Mouse (Mus musculus) CH12.LX (cell line): ENCODE results near the gene Gnai2. TPM values are rescaled to one million over a fixed set of nuclear protein-coding genes. Genes with fewer than 3 reads are reported as not detected.

ENCODE experiments used
- DNase-seq: peaks from one replicate; pipeline ENCODE4 v3.0.0-alpha.2; 2013; ENCODE audit errors: extremely low read depth
- H3K27ac ChIP-seq: 2 replicates; pipeline ENCODE4 v1.5.1; 2012; ENCODE audit warnings: low read depth, mild to moderate bottlenecking, control low read depth, moderate library complexity; ENCODE audit not compliant: insufficient read depth
- H3K27me3 ChIP-seq: replicated peaks from 2 replicates; pipeline ENCODE3; 2012; ENCODE audit warnings: inconsistent platforms
- H3K36me3 ChIP-seq, 2 experiments: replicated peaks in 1 of 2; 2 replicates each; pipeline versions ENCODE3 to v1.6.1; 2012; ENCODE audit warnings: inconsistent platforms in 1 of 2, low read length in 1 of 2, mild to moderate bottlenecking in 1 of 2, mixed read lengths in 1 of 2, moderate library complexity in 1 of 2; ENCODE audit not compliant: control insufficient read depth in 1 of 2, insufficient read depth in 1 of 2
- H3K4me1 ChIP-seq, 2 experiments: 2 replicates each; pipeline ENCODE4 v1.6.1; 2012; ENCODE audit warnings: inconsistent platforms in 1 of 2, moderate library complexity in 1 of 2; ENCODE audit not compliant: insufficient read depth in 2 of 2, control insufficient read depth in 1 of 2
- H3K4me2 ChIP-seq: 2 replicates; pipeline ENCODE4 v1.6.1; 2012; ENCODE audit warnings: low read depth, mild to moderate bottlenecking, control low read depth; ENCODE audit not compliant: poor library complexity, insufficient read depth, severe bottlenecking
- H3K4me3 ChIP-seq, 3 experiments: fragments of 150-350 bp in 1 of 3; sonication (generic) in 1 of 3; replicated peaks in 1 of 3; 2 replicates each; pipeline versions ENCODE3 to v1.5.1; 2011 to 2012; ENCODE audit warnings: low read depth in 2 of 3, low read length in 2 of 3, mild to moderate bottlenecking in 2 of 3, moderate library complexity in 2 of 3, control low read depth in 1 of 3, improper control_type of control experiment in 1 of 3, inconsistent platforms in 1 of 3, mixed read lengths in 1 of 3; ENCODE audit not compliant: poor library complexity in 1 of 3
- H3K79me2 ChIP-seq: replicated peaks from 2 replicates; pipeline ENCODE4 v1.6.1; 2012; ENCODE audit warnings: mild to moderate bottlenecking, moderate library complexity; ENCODE audit not compliant: control insufficient read depth, poor library complexity, insufficient read depth, severe bottlenecking; ENCODE audit errors: extremely low read depth
- H3K9ac ChIP-seq: 2 replicates; pipeline ENCODE4 v1.6.1; 2012; ENCODE audit warnings: low read depth, mild to moderate bottlenecking, control low read depth, moderate library complexity; ENCODE audit not compliant: insufficient read depth
- H3K9me3 ChIP-seq: replicated peaks from 2 replicates; pipeline ENCODE3; 2012; ENCODE audit warnings: low read length, inconsistent platforms, mixed read lengths
- BHLHE40 ChIP-seq: IDR thresholded peaks from 2 replicates; pipeline ENCODE4 v1.6.1; 2011; ENCODE audit warnings: mild to moderate bottlenecking, low read depth, low read length, improper control_type of control experiment
- CHD1 ChIP-seq: IDR thresholded peaks from 2 replicates; pipeline ENCODE4 v1.6.1; 2012; ENCODE audit warnings: low read depth, low read length, improper control_type of control experiment, inconsistent platforms
- CHD2 ChIP-seq: IDR thresholded peaks from 2 replicates; pipeline ENCODE4 v1.6.1; 2011; ENCODE audit warnings: low read length, improper control_type of control experiment
- CTCF ChIP-seq, 2 experiments: IDR thresholded peaks in 1 of 2; conservative IDR thresholded peaks in 1 of 2; 2 replicates each; pipeline ENCODE4 v1.5.1; 2011 to 2012; ENCODE audit warnings: low read depth in 2 of 2, low read length in 2 of 2, improper control_type of control experiment in 1 of 2, inconsistent platforms in 1 of 2, mild to moderate bottlenecking in 1 of 2, moderate library complexity in 1 of 2
- E2F4 ChIP-seq: IDR thresholded peaks from 2 replicates; pipeline ENCODE4 v1.6.1; 2011; ENCODE audit warnings: low read depth, low read length, improper control_type of control experiment; ENCODE audit not compliant: insufficient replicate concordance
- ELF1 ChIP-seq: IDR thresholded peaks from 2 replicates; pipeline ENCODE4 v1.6.1; 2014; ENCODE audit warnings: low read depth, mild to moderate bottlenecking, inconsistent platforms, low read length, improper control_type of control experiment
- EP300 ChIP-seq: IDR thresholded peaks from 2 replicates; pipeline ENCODE4 v1.6.1; 2011; ENCODE audit warnings: low read length, improper control_type of control experiment
- ETS1 ChIP-seq: conservative IDR thresholded peaks from 2 replicates; pipeline ENCODE4 v1.6.1; 2012; ENCODE audit warnings: low read depth, mild to moderate bottlenecking, inconsistent platforms, low read length, improper control_type of control experiment, moderate library complexity
- GABPA ChIP-seq: IDR thresholded peaks from 2 replicates; pipeline ENCODE4 v1.6.1; 2012; ENCODE audit warnings: low read depth, low read length, improper control_type of control experiment, inconsistent platforms; ENCODE audit not compliant: insufficient replicate concordance
- HCFC1 ChIP-seq: IDR thresholded peaks from 2 replicates; pipeline ENCODE4 v1.6.1; 2012; ENCODE audit warnings: low read depth, mild to moderate bottlenecking, inconsistent platforms, low read length, improper control_type of control experiment
- IRF4 ChIP-seq: IDR thresholded peaks from 2 replicates; pipeline ENCODE4 v1.6.1; 2014; ENCODE audit warnings: low read depth, mild to moderate bottlenecking, inconsistent platforms, low read length, improper control_type of control experiment
- JUN ChIP-seq: IDR thresholded peaks from 2 replicates; pipeline ENCODE4 v1.6.1; 2011; ENCODE audit warnings: low read depth, mild to moderate bottlenecking, low read length, improper control_type of control experiment, moderate library complexity; ENCODE audit not compliant: insufficient read depth
- JUND ChIP-seq: conservative IDR thresholded peaks from 2 replicates; pipeline ENCODE4 v1.6.1; 2011; ENCODE audit warnings: low read depth, low read length, improper control_type of control experiment
- KAT2A ChIP-seq: IDR thresholded peaks from 2 replicates; pipeline ENCODE4 v1.6.1; 2012; ENCODE audit warnings: low read length, improper control_type of control experiment, inconsistent platforms; ENCODE audit not compliant: insufficient replicate concordance
- MAFK ChIP-seq: IDR thresholded peaks from 2 replicates; pipeline ENCODE4 v1.6.1; 2011; ENCODE audit warnings: low read length, improper control_type of control experiment; ENCODE audit not compliant: insufficient replicate concordance
- MAX ChIP-seq: IDR thresholded peaks from 2 replicates; pipeline ENCODE4 v1.6.1; 2011; ENCODE audit warnings: low read length, improper control_type of control experiment
- MAZ ChIP-seq: IDR thresholded peaks from 2 replicates; pipeline ENCODE4 v1.6.1; 2012; ENCODE audit warnings: low read depth, mild to moderate bottlenecking, inconsistent platforms, low read length, improper control_type of control experiment, moderate library complexity
- MEF2A ChIP-seq: IDR thresholded peaks from 2 replicates; pipeline ENCODE4 v1.6.1; 2014; ENCODE audit warnings: low read depth, mild to moderate bottlenecking, inconsistent platforms, low read length, improper control_type of control experiment, borderline replicate concordance
- MXI1 ChIP-seq: IDR thresholded peaks from 2 replicates; pipeline ENCODE4 v1.6.1; 2011; ENCODE audit warnings: mild to moderate bottlenecking, low read depth, low read length, improper control_type of control experiment
- MYC ChIP-seq: IDR thresholded peaks from 2 replicates; pipeline ENCODE4 v1.6.1; 2011; ENCODE audit warnings: low read depth, mild to moderate bottlenecking, improper control_type of control experiment, low read length
- NELFE ChIP-seq: IDR thresholded peaks from 2 replicates; pipeline ENCODE4 v1.6.1; 2011; ENCODE audit warnings: low read depth, low read length, improper control_type of control experiment
- NRF1 ChIP-seq: IDR thresholded peaks from 2 replicates; pipeline ENCODE4 v1.6.1; 2014; ENCODE audit warnings: low read depth, mild to moderate bottlenecking, inconsistent platforms, low read length, improper control_type of control experiment, moderate library complexity
- PAX5 ChIP-seq: IDR thresholded peaks from 2 replicates; pipeline ENCODE4 v1.6.1; 2012; ENCODE audit warnings: low read length, inconsistent platforms, mixed read lengths
- POLR2A ChIP-seq: IDR thresholded peaks from 2 replicates; pipeline ENCODE4 v1.6.1; 2011; ENCODE audit warnings: low read depth, mild to moderate bottlenecking, improper control_type of control experiment, low read length
- POLR2AphosphoS2 ChIP-seq: IDR thresholded peaks from 2 replicates; pipeline ENCODE4 v1.6.1; 2011; ENCODE audit warnings: low read depth, low read length, improper control_type of control experiment
- RAD21 ChIP-seq: IDR thresholded peaks from 2 replicates; pipeline ENCODE4 v1.6.1; 2011; ENCODE audit warnings: low read depth, mild to moderate bottlenecking, low read length, improper control_type of control experiment, moderate library complexity
- RCOR1 ChIP-seq: conservative IDR thresholded peaks from 2 replicates; pipeline ENCODE4 v1.6.1; 2012; ENCODE audit warnings: low read depth, mild to moderate bottlenecking, inconsistent platforms, low read length, improper control_type of control experiment
- SIN3A ChIP-seq: IDR thresholded peaks from 2 replicates; pipeline ENCODE4 v1.6.1; 2012; ENCODE audit warnings: low read length, improper control_type of control experiment, inconsistent platforms
- SMC3 ChIP-seq: IDR thresholded peaks from 2 replicates; pipeline ENCODE4 v1.6.1; 2011; ENCODE audit warnings: low read depth, low read length, improper control_type of control experiment
- TBP ChIP-seq: conservative IDR thresholded peaks from 2 replicates; pipeline ENCODE4 v1.6.1; 2011; ENCODE audit warnings: low read depth, low read length, improper control_type of control experiment
- TCF12 ChIP-seq: IDR thresholded peaks from 2 replicates; pipeline ENCODE4 v1.6.1; 2014; ENCODE audit warnings: low read depth, mild to moderate bottlenecking, inconsistent platforms, low read length, improper control_type of control experiment
- UBTF ChIP-seq: IDR thresholded peaks from 2 replicates; pipeline ENCODE4 v1.6.1; 2012; ENCODE audit warnings: low read depth, mild to moderate bottlenecking, inconsistent platforms, low read length, improper control_type of control experiment, moderate library complexity
- USF1 ChIP-seq: IDR thresholded peaks from 2 replicates; pipeline ENCODE4 v1.6.1; 2014; ENCODE audit warnings: low read depth, mild to moderate bottlenecking, inconsistent platforms, low read length, improper control_type of control experiment
- USF2 ChIP-seq: conservative IDR thresholded peaks from 2 replicates; pipeline ENCODE4 v1.6.1; 2011; ENCODE audit warnings: low read depth, low read length, improper control_type of control experiment
- ZC3H11A ChIP-seq: IDR thresholded peaks from 2 replicates; pipeline ENCODE4 v1.6.1; 2012; ENCODE audit warnings: low read depth, mild to moderate bottlenecking, inconsistent platforms, low read length, improper control_type of control experiment
- ZKSCAN1 ChIP-seq: IDR thresholded peaks from 2 replicates; pipeline ENCODE4 v1.6.1; 2012; ENCODE audit warnings: low read depth, inconsistent platforms, low read length, improper control_type of control experiment, borderline replicate concordance
- ZMIZ1 ChIP-seq: IDR thresholded peaks from 2 replicates; pipeline ENCODE4 v1.6.1; 2012; ENCODE audit warnings: low read depth, mild to moderate bottlenecking, inconsistent platforms, low read length, improper control_type of control experiment
- ZNF384 ChIP-seq: IDR thresholded peaks from 2 replicates; pipeline ENCODE4 v1.6.1; 2012; ENCODE audit warnings: low read depth, low read length, improper control_type of control experiment, inconsistent platforms
- dilution Hi-C: fragments of 300-500 bp; cut with MboI; formaldehyde crosslinking; loops from 2 replicates; pipeline ENCODE4 v1.14.3; 2020; ENCODE audit warnings: low sequenced_read_pairs; ENCODE audit not compliant: extremely low pct_unique_long_range_greater_than_20kb, extremely low pct_ligation_motif_present
- in situ Hi-C: fragments of 300-500 bp; cut with MboI; formaldehyde crosslinking; loops from 3 replicates; pipeline ENCODE4 v1.14.3; 2019; ENCODE audit warnings: low sequenced_read_pairs, low pct_ligation_motif_present, low pct_unique_long_range_greater_than_20kb, mixed read lengths
- polyA plus RNA-seq: library from polyadenylated mRNA; unstranded; fragments of >175 nt; gene quantifications from 2 replicates; pipeline ENCODE4 v1.2.1, GENCODE M21; 2012; ENCODE audit warnings: low read depth; ENCODE audit not compliant: insufficient read length
- total RNA-seq, 2 experiments: library from RNA; depleted of rRNA; stranded (reverse); fragments of 300-350 nt in 1 of 2; fragments of >200 nt in 1 of 2; gene quantifications; 2 replicates each; pipeline ENCODE4 v1.2.3; 2012 to 2014

Gene Gnai2
- total and polyA plus RNA-seq, 3 experiments = 86.2 to 262 (median 154) TPM

- Histone ChIP-seq H3K4me3 (peak overlapping the region; percentile 66 to 68 (median 67)), H3K9me3 (no peaks in the 10 kb centered on the region), H3K36me3 (no peaks in the 10 kb centered on the region), H3K27ac (no peak overlapping the region), H3K79me2 (no peaks in the 10 kb centered on the region), H3K4me1 (peaks cover 13 to 39% of the 10 kb centered on the region in 2 experiments), H3K27me3 (peaks cover 16% of the 10 kb centered on the region), H3K4me2 (peak overlapping the region; percentile 96), H3K9ac (peak overlapping the region; percentile 99)
- dilution Hi-C loops (no loop called here), in situ Hi-C loops (loop anchor here (5.0 kb wide), 2 partner anchors 33 to 37 kb away; partner anchors contain the start of genes Gnat1 and Sema3b)
- peak; percentile 91 for DNase-seq
- peak; percentile 98 for TF ChIP-seq RAD21
- no peak for TF ChIP-seq MAFK
- TF ChIP-seq ZMIZ1 = peak; percentile 31; the same call in 1 of the 2 replicates
- TF ChIP-seq HCFC1 = peak; percentile 74
- TF ChIP-seq MYC = peak; percentile 45; the same call in 1 of the 2 replicates
- no peak for TF ChIP-seq JUND
- TF ChIP-seq JUN = no peak
- no peak for TF ChIP-seq RCOR1
- peak; percentile 95 for TF ChIP-seq ELF1
- no peak for TF ChIP-seq USF2
- TF ChIP-seq BHLHE40 = peak; percentile 8; the same call in 1 of the 2 replicates
- TF ChIP-seq ZC3H11A = peak; percentile 79
- no peak for TF ChIP-seq ZNF384
- peak; percentile 72 for TF ChIP-seq IRF4
- peak; percentile 50; the same call in 1 of the 2 replicates for TF ChIP-seq MAX
- TF ChIP-seq SMC3 = peak; percentile 98
- peak; percentile 43 to 99; a peak in 3 of 4 replicates for TF ChIP-seq CTCF (conservative IDR thresholded peaks at IDR 0.05 in 1 of 2, IDR thresholded peaks at IDR 0.05 in 1 of 2; ENCODE audit: low read depth in 2 of 2, low read length in 2 of 2)
- no peak for TF ChIP-seq POLR2AphosphoS2
- peak; percentile 75; the same call in 1 of the 2 replicates for TF ChIP-seq E2F4
- no peak for TF ChIP-seq PAX5
- TF ChIP-seq TCF12 = peak; percentile 89
- TF ChIP-seq CHD2 = peak; percentile 58; the same call in 1 of the 2 replicates
- 0 out of 2 replicates have a peak, but pooled peaks have one; percentile 46 for TF ChIP-seq TBP
- TF ChIP-seq MEF2A = peak; percentile 43; the same call in 1 of the 2 replicates
- TF ChIP-seq NELFE = peak; percentile 91
- 0 out of 2 replicates have a peak, but pooled peaks have one; percentile 31 for TF ChIP-seq ETS1
- TF ChIP-seq POLR2A = peak; percentile 94
- no peak; the same call in 1 of the 2 replicates for TF ChIP-seq NRF1
- no peak for TF ChIP-seq CHD1
- TF ChIP-seq ZKSCAN1 = no peak
- TF ChIP-seq SIN3A = peak; percentile 70
- TF ChIP-seq KAT2A = 0 out of 2 replicates have a peak, but pooled peaks have one; percentile 61
- TF ChIP-seq MXI1 = no peak
- no peak for TF ChIP-seq MAZ
- 0 out of 2 replicates have a peak, but pooled peaks have one; percentile 6 for TF ChIP-seq EP300
- TF ChIP-seq USF1 = no peak
- no peak for TF ChIP-seq UBTF
- TF ChIP-seq GABPA = no peak
These were observed 9.5 kb upstream of the Gnai2 start for GRCm38 (mm10) chr9:107644495-107645152.
